Mouse (Mus musculus) left cerebral cortex, adult 8-10 months (tissue): ENCODE measurements at regions not wholly inside any gene's neighbourhood (a gene's known extent, or its start where the extent isn't known, plus 50 kb on each side); places are given as distances from the start of the nearest gene placed in this dataset.

Experiments
- DNase-seq, 2 experiments: peaks; one replicate each; pipeline ENCODE4 v3.0.0; 2022; ENCODE audit warnings: low spot score in 2 of 2

DNA sequence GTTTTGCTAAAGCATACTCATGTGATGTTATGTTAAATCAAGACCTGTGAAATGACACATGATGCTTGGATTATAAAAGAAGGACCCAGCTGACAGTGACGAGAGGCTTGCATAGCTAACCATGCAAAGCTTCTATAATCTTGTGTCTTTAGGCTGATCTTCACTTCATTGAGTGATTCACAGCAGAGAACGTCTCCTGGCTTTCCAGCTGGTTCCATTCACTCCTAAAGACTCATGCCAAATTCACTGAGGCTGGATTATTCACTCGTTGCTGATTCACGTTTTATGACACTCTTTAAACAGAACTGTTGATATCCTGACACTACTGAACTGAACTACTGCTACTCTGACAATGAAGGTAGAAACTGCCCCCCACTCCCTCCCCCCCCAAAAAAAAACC, 1642.4 kb upstream of the Slc39a10 start:
- DNase-seq = peak in 1 of 2 experiments; percentile 8

- DNase-seq = no peak
These were observed 1640.7 kb upstream of the Slc39a10 start for GRCm38 (mm10) chr1:48533326-48533725.

GRCm38 (mm10) chr1:48488756-48489155, 1596.1 kb upstream of the Slc39a10 start:
- DNase-seq = no peak

- DNase-seq = no peak
These were observed 1567.3 kb upstream of the Slc39a10 start for GRCm38 (mm10) chr1:48459928-48460327.
